Mouse (Mus musculus) heart, postnatal 0 days (tissue): Measurements from ENCODE around the gene P3h3.

Experiments
- CTCF ChIP-seq: IDR thresholded peaks from 2 replicates; pipeline ENCODE4 v1.5.1; 2016; ENCODE audit warnings: antibody characterized with exemption, control low read depth, low read depth
- EP300 ChIP-seq: IDR thresholded peaks from 2 replicates; pipeline ENCODE4 v1.6.1; 2016; ENCODE audit warnings: antibody characterized with exemption, low read depth

DNA sequence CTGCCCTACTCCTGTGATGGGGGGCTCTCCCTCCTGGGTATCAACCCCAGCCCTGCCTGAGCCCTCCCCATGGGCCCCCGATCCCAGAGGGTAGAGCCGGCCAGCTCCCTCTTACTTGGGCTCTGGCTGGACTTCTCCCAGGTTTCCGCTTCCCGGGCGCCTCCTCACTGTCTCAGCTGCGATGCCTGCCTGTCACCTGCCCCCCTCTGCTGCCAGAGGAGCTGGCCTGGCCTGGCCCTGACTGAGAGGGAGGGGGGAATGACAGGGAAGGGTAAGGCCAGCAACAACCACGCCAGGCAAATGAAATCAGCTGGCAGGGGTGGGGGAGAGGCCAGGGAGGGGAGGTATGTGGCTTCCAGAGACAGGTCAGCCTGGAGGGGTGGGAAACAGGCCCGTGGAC, 17.7 kb downstream of the P3h3 start:
- TF ChIP-seq CTCF (no peak), EP300 (no peak)
